Mouse (Mus musculus): ENCODE measurements around the gene Scg3. TPM values are rescaled to one million over a fixed set of nuclear protein-coding genes. Genes with fewer than 3 reads are reported as not detected.
"Not testable (repeated sequence)": the region's sequence is repeated elsewhere in the genome, so short reads cannot be mapped to it uniquely, and the experiment has no call there.

The Scg3 gene
- total RNA-seq, 2 experiments from 2014 or later, result 4.3 to 7.1 TPM

GRCm38 (mm10) chr9:75626308-75626604 lies 57.6 kb downstream of the Scg3 start:
- DNase-seq (ENCODE audit: low spot score in 2 of 2), result no peak

- peak; percentile 70 to 79 for DNase-seq (ENCODE audit: low spot score in 2 of 2)
Measured at GRCm38 (mm10) chr9:75625556-75626307, 58.1 kb downstream of the Scg3 start, which contains the start of gene Lysmd2. Gene Lysmd2 (plus strand): TSS chr9:75625741.

GRCm38 (mm10) chr9:75624983-75625555 lies 58.8 kb downstream of the Scg3 start:
- no peak for DNase-seq (ENCODE audit: low spot score in 2 of 2)

GRCm38 (mm10) chr9:75621428-75621827 lies 62.4 kb downstream of the Scg3 start:
- no peak for DNase-seq (ENCODE audit: low spot score in 2 of 2)

- not testable (repeated sequence) for DNase-seq (ENCODE audit: low spot score in 2 of 2)
Measured at GRCm38 (mm10) chr9:75619761-75620160, 64.1 kb downstream of the Scg3 start.

GRCm38 (mm10) chr9:75618836-75619400 lies 64.9 kb downstream of the Scg3 start:
- no peak for DNase-seq (ENCODE audit: low spot score in 2 of 2)

GRCm38 (mm10) chr9:75616560-75616959 lies 67.3 kb downstream of the Scg3 start:
- DNase-seq (ENCODE audit: low spot score in 2 of 2), result no peak

- peak; percentile 42 to 64 for DNase-seq (ENCODE audit: low spot score in 2 of 2)
Measured at GRCm38 (mm10) chr9:75610571-75611493, 73.0 kb downstream of the Scg3 start, which contains the start of gene Tmod2. Gene Tmod2 (minus strand): TSS chr9:75611325.

- no peak for DNase-seq (ENCODE audit: low spot score in 2 of 2)
Measured at GRCm38 (mm10) chr9:75609965-75610364, 73.9 kb downstream of the Scg3 start.

- no peak for DNase-seq (ENCODE audit: low spot score in 2 of 2)
Measured at GRCm38 (mm10) chr9:75609505-75609904, 74.4 kb downstream of the Scg3 start.

GRCm38 (mm10) chr9:75607496-75607895 lies 76.4 kb downstream of the Scg3 start:
- DNase-seq (ENCODE audit: low spot score in 2 of 2), result no peak

GRCm38 (mm10) chr9:75601510-75601909 lies 82.3 kb downstream of the Scg3 start:
- DNase-seq (ENCODE audit: low spot score in 2 of 2), result peak in 1 of 2 experiments; percentile 23

- DNase-seq (ENCODE audit: low spot score in 2 of 2), result peak; percentile 29 to 36
Measured at GRCm38 (mm10) chr9:75600166-75600934, 83.5 kb downstream of the Scg3 start.

GRCm38 (mm10) chr9:75599191-75599841 lies 84.5 kb downstream of the Scg3 start:
- peak in 1 of 2 experiments; percentile 33 for DNase-seq (ENCODE audit: low spot score in 2 of 2)

GRCm38 (mm10) chr9:75597596-75597995 lies 86.3 kb downstream of the Scg3 start:
- no peak for DNase-seq (ENCODE audit: low spot score in 2 of 2)

- DNase-seq (ENCODE audit: low spot score in 2 of 2), result no peak
Measured at GRCm38 (mm10) chr9:75597036-75597435, 86.8 kb downstream of the Scg3 start.

GRCm38 (mm10) chr9:75593481-75593880 lies 90.4 kb downstream of the Scg3 start:
- no peak for DNase-seq (ENCODE audit: low spot score in 2 of 2)

Data from gastrocnemius, postnatal 4 days (tissue).